Mouse (Mus musculus) spleen, postnatal 4 days (tissue): ENCODE data around the gene Rab3gap1.
"Not testable (repeated sequence)": the region's sequence is repeated elsewhere in the genome, so short reads cannot be mapped to it uniquely, and the experiment has no call there.

Experiments
- DNase-seq, 2 experiments: peaks; one replicate each; pipeline ENCODE4 v3.0.0; 2022; ENCODE audit warnings: low spot score in 2 of 2

The Rab3gap1 gene

DNA sequence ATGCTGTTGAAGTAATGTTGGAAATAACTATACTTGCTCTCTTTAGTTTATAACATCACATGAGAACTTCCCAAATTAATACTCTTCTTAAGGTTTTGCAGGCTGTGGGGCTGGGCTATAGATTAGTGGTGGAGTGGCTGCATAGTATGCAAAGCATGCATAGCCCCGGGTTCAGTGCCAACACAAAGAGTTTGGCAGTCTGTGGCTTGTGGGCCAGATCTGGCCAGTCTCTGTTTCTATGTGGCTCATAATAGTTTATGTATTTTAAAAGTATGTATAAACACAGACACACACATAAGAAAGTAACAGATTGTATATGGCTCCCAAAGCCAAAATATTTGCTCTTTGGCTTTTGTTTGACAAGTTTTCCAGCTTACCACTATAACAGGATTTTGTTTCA, 47.2 kb downstream of the Rab3gap1 start:
- DNase-seq: no peak

DNA sequence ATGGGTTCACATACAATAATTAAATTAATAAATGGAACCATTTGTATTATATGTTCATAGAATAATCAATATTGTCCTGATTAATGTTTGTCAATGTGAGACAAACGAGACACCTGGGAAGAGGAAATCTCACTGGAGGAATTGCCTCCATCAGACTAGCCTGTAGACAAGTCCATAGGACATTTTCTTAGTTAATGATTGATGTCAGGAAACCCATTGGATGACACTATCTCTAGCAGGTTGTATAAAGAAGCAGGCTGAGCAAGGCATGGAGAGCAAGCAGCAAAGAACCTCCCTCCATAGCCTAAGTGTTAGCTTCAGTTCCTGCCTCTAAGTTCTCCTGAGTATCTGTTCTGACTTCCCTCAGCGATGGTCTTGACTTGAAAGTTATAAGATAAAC, 64.8 kb downstream of the Rab3gap1 start:
- no peak for DNase-seq

DNA sequence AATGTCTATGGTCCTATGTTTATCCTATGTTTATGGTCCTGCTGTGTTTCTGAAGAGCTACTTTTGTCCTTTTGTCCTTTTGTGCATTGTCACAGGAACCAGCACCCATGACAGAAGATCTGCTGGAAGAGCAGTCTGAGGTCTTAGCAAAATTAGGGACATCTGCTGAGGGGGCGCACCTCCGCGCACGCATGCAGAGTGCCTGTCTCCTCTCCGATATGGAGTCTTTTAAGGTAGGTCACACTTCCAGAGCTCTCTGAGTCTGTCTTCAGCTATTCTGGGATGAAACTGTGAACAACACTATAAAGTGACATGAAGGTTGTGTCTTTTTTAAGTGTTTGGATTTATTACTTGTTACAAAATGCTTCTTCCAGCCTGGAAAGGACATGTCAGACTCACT, 65.7 kb downstream of the Rab3gap1 start:
- no peak for DNase-seq

DNA sequence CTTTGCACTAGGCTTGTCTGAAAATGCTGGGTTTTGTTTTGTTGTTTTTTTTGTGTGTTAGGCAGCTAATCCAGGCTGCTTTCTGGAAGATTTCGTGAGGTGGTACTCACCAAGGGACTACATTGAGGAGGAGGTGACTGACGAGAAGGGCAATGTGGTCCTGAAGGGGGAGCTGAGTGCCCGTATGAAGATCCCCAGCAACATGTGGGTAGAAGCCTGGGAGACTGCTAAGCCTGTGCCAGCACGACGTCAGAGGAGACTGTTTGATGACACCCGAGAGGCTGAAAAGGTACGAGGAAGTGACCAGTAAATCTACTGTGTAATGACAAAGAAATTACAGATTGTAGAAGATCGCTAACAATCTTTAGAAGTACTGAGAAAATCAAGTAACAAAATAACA, 68.7 kb downstream of the Rab3gap1 start:
- no peak for DNase-seq

DNA sequence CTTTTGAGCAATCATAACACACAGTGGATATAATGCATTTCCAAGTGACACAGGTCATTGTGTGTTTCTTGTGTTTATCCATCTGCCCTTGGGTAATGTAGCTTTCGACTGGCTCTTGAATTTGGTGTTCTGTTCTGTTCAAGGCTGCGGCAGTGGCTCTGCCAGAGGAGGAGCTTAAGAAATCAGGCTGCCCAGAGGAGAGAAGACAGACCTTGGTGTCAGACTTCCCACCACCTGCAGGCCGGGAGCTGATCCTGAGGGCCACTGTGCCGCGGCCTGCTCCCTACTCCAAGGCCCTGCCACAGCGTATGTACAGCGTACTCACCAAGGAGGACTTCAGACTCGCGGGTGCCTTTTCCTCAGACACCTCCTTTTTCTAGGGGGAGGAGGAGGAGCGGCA, 73.7 kb downstream of the Rab3gap1 start:
- no peak for DNase-seq

DNA sequence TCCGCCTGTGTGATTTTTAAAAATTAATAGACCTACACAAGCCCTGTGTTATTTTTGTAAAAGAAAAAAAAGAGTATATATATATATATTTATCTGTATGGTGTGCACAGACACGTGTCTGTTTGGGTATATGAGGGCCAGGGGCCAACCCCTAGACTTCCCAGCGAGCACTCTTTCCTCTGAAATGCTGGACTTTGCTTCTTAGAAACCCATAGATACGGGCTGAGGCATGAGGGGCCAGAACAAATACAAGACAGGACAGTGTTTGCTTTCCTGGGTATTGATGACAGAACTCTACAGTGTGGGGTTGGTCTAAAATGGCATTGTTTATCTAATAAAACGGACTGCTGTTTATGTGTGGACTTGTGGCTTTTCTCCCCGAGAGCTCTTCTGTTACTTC, 74.9 kb downstream of the Rab3gap1 start:
- DNase-seq: no peak

DNA sequence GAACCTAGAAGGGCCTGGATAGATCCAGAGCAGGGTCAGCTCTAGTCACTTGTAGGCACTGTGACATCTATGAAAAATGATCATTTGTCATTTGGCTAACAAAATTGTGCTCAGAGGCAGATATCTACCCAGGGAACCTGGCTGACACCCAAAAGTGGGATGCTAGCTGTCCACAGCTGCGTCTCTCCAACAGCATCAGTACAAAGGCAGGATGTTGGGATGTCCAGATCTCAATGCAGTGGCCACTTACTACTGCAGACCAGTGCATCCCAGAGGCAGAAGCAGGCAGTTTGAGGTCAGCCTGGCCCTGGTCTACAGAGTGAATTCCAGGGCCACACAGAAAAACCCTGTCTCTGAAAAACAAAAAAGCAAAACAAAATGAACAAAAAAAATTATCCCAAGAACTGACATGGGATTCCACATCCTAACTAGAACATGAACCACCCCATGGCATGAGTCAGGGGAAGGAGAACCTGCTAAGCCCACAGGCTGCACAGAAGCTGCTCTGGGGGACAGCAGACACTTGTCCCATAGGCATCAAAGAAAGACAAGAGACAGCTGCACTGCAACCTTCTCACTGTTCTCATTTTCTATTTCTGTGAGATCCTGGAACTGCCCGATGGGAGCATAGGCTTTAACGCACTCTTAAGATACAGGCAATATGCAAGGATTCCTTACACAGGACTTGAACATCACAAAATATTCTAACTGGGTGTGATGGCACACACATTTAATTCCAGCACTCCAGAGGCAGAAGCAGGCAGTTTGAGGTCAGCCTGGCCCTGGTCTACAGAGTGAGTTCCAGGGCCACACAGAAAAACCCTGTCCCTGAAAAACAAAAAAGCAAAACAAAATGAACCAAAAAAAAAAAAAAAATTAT, 77.4 kb downstream of the Rab3gap1 start:
- DNase-seq: no peak

DNA sequence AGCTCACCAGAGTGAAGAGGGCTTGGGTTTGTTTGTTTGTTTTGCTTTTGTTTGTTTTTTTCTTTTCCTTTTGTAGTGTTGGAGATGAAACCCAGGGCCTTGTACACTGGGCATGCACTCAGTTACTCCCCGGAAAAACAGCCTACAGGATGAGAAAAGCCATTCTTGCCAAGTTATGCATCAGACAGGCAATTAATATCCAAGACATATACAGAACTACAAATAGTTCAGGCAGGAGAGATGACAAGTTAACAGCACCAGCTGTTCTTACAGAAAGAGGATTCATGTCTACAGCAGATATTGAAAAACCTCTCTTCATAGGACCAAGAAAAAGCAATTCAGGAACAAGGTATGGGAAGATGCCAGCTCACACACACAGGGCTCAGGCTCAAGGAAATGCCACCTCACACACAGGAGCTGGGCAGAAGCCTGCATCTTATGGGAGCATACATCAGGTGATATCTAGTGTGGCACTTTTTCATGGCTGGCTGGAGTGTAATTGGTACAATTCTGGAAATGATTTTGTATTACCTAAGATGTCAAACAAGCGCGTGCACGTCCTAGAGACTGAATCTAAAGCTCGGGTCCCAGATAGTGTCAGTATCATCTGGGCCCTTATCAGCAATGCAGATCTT, 78.2 kb downstream of the Rab3gap1 start:
- DNase-seq: no peak

DNA sequence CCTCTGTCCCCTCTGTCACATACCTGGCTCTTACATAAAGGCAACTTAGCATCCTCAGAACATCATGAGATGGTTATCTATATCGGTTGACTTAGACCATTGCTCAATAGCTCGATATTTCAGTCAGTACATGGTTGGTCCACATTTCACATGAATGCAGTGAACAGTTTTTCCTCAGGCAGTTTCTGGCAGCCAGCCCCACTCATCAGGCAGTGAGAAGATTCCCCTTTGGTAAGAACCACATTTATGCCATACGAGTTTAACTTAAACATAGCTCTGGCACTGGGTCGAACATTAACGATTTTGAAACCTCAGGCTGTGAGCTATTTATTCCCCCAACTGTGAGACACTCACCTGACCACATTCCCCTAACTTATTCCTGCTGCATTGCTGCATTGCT, 80.2 kb downstream of the Rab3gap1 start:
- no peak for DNase-seq

DNA sequence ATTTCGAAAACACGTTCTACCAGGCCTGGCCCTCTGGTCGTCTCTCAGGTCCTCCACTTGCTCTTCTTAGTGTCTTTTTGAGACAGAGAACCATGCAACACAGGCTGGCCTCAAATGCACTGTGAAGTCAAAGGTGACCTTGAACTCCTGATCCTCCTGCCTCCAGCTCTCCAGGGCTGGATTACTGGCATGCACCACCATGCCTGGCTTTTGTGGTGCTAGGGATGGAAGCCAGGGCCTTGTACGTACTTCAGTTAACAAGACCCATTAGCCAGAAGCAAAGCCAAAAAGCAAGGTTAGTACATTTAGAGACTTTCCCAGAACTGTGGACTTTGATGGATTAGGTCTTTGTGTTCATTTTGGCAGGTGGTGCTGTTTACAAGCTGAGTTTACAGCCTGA, 83.7 kb downstream of the Rab3gap1 start:
- DNase-seq: no peak

DNA sequence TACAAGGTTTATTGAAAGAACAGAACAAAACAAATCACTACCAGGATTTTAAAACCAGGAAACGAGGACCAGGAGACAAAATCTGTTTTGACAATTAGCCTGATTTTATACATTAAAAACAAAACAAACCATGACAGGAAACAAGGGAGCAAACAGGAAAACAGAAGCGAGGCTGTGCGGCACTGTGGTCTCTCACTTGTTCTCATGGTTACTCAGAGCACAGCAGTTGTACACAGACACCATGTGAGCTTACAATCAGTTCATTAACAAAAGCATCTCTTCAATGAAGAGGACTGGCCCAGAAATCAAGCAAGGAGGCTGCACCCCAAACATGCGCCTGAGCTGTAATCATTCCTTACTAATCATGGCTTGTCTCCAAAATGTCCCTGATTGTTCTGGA, 85.6 kb downstream of the Rab3gap1 start:
- DNase-seq: not testable (repeated sequence)

DNA sequence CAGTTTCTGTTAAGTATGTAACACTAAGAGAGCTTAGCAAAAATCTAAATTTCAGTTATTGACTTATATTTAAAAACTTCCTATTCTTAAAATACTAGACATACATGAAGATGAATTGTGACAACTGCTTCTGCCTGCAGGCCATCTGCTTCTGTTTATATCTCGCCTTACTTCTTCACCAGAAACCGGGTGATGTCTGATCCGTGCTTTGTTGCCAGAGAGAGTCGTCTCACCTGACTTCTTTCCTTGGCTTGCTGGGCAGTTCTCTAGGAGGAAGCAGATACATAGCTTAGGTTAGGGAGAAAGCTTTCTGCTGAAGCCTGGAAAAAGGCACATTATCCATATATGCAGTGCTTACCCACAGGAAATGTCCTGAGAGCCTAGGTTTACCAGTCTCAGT, 86.2 kb downstream of the Rab3gap1 start:
- DNase-seq: no peak

DNA sequence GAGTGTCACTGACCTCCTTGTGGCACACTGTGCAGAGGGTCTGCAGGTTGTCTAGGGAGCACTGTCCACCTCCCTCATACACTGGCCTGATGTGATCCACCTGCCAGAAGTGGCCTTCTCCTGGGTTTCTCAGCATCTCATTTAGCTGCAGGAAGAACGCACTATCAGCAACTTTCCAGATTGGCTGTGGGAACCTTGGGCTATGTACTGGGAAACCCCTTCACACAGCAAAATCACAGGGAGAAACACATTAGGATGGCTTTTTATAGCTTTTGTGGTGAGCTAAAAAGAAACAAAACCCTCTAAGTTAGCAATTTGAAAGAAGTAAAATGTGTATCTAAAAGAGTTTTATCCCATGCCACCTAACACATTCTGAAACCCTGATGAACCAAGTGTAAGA, 88.0 kb downstream of the Rab3gap1 start:
- DNase-seq: no peak

DNA sequence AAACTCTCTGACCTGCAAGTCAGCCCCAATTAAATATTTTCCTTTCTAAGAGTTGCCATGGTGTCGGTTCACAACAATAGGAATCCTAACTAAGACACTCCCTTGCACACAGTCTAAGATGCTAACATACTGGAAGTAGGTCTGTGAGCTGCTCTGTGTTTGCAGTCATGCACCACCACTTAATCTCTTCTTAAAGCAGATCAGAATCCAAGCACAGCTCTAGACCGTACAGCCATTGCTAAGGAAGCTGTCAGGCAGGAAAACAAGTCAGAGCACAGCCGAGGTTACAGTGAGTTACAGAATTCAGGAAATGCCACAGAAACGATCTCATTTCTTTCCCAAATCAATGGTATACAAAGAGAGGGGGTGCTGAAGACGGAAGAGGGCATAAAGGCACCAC, 90.2 kb downstream of the Rab3gap1 start:
- no peak for DNase-seq

DNA sequence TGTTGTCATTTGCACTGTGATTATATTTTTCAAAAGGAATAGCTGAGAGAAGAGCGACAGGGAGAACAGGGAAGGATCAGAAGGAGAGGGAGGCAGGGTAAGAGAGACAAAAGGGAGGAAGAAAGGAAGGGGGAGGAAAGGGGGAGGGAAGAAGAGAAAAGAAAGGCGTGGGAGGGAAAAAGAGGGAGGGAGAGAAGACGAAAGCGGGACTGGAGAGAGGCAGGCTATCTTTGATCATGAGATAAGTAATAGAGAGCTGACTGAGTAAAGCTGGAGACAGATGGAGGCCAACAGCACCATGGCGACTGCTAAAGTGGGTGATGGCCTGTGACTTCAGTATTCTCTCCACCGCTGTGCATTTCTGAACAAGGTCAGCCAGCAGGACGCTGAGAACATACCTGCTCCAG, 90.7 kb downstream of the Rab3gap1 start:
- no peak for DNase-seq

DNA sequence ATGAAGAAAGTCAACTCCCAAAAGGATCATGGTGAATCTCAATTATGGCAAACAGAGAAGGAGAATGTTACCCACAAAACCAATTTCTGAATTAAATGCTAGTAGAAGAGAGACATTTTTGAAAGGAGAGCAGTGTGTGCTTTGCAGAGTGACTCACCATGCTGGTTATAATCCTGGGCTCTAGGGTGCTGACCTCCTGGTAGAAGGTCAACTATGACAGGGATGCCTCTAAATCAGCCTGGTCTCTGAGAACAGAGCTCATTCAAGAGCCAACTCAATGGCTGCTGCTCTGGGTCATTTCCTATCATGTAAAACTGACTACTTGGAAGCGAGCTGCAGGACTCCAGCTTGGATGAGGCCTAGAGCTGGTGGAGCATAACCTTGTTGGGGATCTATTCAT, 92.6 kb downstream of the Rab3gap1 start:
- no peak for DNase-seq

DNA sequence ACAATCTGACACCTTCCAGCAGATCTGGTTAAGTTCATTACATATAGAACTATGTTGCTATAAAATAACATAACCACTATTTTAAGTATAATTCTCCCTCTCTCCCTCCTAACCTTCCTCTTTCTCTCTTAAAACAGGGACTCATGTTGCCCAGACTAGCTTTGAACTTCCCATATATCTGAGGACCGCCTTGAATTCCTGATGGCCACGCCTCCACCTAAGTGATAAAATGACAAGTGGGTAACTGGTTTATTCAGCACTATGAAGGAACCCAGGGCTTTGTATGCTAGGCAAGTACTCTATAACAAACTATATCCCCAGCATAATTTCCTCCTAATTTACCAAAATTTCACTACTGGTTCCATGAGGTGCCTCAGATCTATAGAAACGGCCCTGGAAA, 94.8 kb downstream of the Rab3gap1 start:
- DNase-seq: no peak

DNA sequence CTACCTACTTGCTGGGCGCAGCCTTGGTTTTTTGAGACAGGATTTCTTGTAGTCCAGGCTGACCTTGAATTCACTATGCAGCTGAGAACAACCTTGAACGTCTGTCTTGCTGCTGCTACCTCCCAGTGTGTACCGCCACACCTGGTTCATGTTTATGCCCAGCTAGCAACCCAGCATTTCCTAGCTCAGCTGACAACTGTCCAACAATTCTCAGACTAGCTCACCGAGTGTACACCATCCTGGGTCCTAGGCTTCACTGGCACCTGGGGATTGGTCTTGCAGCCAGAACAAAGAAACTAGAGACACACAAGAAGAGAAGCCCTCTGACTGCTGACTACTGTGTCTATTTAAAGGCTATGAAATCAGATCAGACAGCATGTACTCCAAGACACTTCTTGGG, 102.3 kb downstream of the Rab3gap1 start:
- DNase-seq: no peak

DNA sequence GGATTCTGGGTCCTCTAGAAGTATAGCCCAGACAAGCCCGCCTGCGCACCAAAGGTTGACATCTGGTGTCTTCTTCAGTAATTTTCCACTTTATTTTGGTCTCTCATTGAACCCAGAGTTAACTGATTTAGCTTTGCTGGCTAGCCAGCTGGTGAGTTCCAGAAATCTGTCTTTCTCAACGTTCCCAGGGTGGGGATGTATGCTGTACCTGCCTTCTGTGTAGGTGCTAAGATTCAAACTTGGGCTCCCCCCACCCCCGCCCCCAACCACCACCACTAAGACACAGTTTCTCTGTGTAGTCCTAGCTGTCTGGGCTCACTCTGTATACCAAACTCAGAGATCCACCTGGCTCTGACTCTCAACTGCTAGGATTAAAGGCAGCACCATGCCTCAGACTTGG, 105.5 kb downstream of the Rab3gap1 start:
- no peak for DNase-seq

DNA sequence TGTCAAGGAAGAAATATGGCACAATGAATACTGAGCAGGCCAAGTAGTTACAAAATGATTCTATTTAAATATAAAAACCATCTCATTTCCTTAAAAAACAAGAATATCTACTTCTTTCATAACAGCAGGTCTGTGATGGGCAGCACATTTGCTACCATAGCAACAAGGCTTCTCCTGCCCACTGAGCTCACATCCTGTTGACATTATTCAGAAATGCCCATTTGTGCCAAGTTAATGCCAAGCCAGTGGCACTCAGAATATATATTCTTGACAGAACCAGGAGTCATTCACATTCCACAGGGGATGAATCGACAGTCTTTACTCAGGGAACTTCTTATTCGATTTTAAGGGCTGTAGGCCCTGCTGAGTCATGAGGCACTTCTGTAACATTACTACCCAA, 107.1 kb downstream of the Rab3gap1 start:
- no peak for DNase-seq

DNA sequence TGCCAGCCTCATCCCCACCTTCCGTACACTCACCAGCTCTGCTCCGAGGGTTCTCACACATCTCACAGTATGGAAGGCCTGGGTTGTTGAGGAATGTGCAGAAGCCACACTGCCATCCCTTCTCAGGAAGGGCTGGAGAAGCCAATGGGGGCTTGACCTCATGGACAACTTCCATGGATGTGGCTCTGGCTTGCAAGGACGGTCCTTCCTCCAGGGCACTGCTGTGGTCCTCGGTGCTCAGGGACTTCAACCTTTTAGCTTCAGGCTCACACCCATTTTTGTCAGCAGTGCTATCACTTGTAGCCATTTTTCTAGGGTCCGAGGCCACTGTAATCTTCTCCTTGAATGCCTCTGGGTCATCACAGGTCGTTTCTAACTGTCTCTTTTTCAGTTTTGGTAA, 107.5 kb downstream of the Rab3gap1 start:
- DNase-seq: no peak

DNA sequence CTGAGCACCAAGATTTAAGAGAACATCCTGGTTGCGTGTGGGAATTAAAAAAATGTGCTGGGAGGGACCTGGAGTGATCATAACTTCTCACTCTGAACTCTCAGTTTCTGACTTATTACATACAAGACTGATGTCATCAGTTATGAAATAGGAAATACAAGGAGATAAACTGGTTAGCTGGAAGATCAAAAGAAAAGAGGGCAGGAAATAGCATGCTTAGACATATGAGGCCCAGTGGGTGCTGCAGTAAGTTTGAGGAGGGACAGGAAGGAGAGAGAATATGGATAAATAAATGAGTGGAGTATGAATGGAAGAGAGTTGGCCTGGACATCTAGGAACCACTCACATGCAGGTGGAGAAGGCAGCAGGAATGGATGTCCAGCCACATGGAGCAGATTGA, 109.6 kb downstream of the Rab3gap1 start:
- DNase-seq: no peak

DNA sequence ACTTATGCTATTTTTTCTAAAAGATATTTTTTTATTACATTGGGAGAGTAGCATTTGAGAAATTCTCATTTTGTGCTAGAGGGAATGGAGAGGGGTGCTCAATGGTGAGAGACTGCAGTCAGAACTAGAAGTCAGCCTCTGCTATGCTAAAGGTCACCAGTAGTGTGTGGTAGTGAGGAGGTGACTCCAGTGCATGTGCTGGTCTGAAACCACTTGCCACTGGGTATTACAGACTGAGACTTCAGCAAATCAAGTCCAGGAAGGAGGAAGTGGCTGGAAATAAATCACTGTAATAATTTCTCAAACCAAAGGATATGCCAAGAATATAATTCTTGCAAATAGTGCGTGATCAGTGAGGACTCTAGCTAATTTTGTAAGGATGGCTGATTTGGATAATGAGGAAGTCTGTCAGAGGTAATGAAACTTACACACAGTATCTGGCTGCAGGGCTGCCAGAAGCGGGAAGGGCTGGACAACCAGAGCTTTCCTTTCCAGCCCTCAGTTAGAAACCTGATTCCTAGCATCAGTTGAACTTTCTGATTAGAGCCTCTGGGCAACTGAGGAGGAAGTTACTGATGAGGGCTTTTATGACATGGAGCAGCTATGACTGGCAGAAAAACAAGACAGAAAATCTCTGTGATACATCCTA, 112.5 kb downstream of the Rab3gap1 start:
- no peak for DNase-seq
